Mouse (Mus musculus): ENCODE results near the gene Sesn1.

- TF ChIP-seq CTCF (IDR thresholded peaks at IDR 0.05; ENCODE audit: insufficient read depth, low read length) (no peak), POLR2A (IDR thresholded peaks at IDR 0.05; ENCODE audit: borderline replicate concordance, extremely low read depth, low read depth, low read length) (no peak)
Measured at GRCm38 (mm10) chr10:41880206-41880605, 70.5 kb downstream of the Sesn1 start.

Measured in lung, adult 2 months (tissue).